Mouse (Mus musculus): Measurements from ENCODE around the gene Ccdc124. TPM values are rescaled to one million over a fixed set of nuclear protein-coding genes. Genes with fewer than 3 reads are reported as not detected.

Ccdc124 gene
- polyA plus RNA-seq (2015; fragmentation: Nextera tagmentation; extraction: Ambion mirVana): 157 and 162 TPM in 2 replicates

- Histone ChIP-seq H3K27ac (peak within 1 kb of the TSS; percentile 90), H3K9me3 (no peaks in the 10 kb centered on the region), H3K27me3 (0 out of 2 replicates have a peak, but pooled peaks cover 3% of the 10 kb centered on the region), H3K36me3 (no peaks in the 10 kb centered on the region), H3K4me2 (peak within 1 kb of the TSS; percentile 92), H3K4me3 (peak within 1 kb of the TSS; percentile 81), H3K4me1 (replicated peaks) (peaks cover 28% of the 10 kb centered on the region), H3K9ac (peak within 1 kb of the TSS; percentile 85)
- 1% methylated on average over 46 of the region's 46 CpGs for WGBS
- peak; percentile 83 for ATAC-seq (ENCODE audit: low FRiP score)
Measured at GRCm38 (mm10) chr8:70873364-70873985, at the start of gene Ccdc124. Gene Ccdc124 (minus strand): TSS chr8:70873935.

GRCm38 (mm10) chr8:70920049-70920922 lies 46.6 kb upstream of the Ccdc124 start:
- no peak for ATAC-seq (ENCODE audit: low FRiP score)
- 95% methylated on average over 9 of the region's 9 CpGs for WGBS
- Histone ChIP-seq H3K4me2 (no peak overlapping the region), H3K4me3 (no peak overlapping the region), H3K27me3 (no peaks in the 10 kb centered on the region), H3K4me1 (replicated peaks) (0 out of 2 replicates have a peak, but pooled peaks cover 3% of the 10 kb centered on the region), H3K9me3 (no peaks in the 10 kb centered on the region), H3K9ac (no peak overlapping the region), H3K27ac (no peak overlapping the region), H3K36me3 (peaks cover 64% of the 10 kb centered on the region)

GRCm38 (mm10) chr8:70914704-70915103 lies 41.0 kb upstream of the Ccdc124 start:
- no peaks in the 10 kb centered on the region for H3K9me3 ChIP-seq
- H3K4me3 ChIP-seq: no peak overlapping the region
- no peak for ATAC-seq (ENCODE audit: low FRiP score)

GRCm38 (mm10) chr8:70913523-70913922 lies 39.8 kb upstream of the Ccdc124 start:
- Histone ChIP-seq H3K4me2 (no peak overlapping the region), H3K36me3 (peaks cover 86% of the 10 kb centered on the region), H3K4me3 (no peak overlapping the region), H3K4me1 (replicated peaks) (0 out of 2 replicates have a peak, but pooled peaks cover 11% of the 10 kb centered on the region), H3K27me3 (no peaks in the 10 kb centered on the region), H3K27ac (no peak overlapping the region), H3K9me3 (no peaks in the 10 kb centered on the region), H3K9ac (no peak overlapping the region)
- WGBS: 94% methylated on average over 26 of the region's 26 CpGs
- no peak for ATAC-seq (ENCODE audit: low FRiP score)

More at GRCm38 (mm10) chr8:70914704-70915103, 41.0 kb upstream of the Ccdc124 start:
- Histone ChIP-seq H3K27ac (no peak overlapping the region), H3K36me3 (peaks cover 91% of the 10 kb centered on the region), H3K4me1 (replicated peaks) (0 out of 2 replicates have a peak, but pooled peaks cover 11% of the 10 kb centered on the region), H3K27me3 (no peaks in the 10 kb centered on the region), H3K4me2 (no peak overlapping the region), H3K9ac (0 out of 2 replicates have a peak overlapping the region, but pooled peaks have one; percentile 13)
- 92% methylated on average over 17 of the region's 17 CpGs for WGBS

- Histone ChIP-seq H3K36me3 (peaks cover 80% of the 10 kb centered on the region), H3K4me1 (replicated peaks) (0 out of 2 replicates have a peak, but pooled peaks cover 11% of the 10 kb centered on the region), H3K27me3 (no peaks in the 10 kb centered on the region), H3K9ac (no peak overlapping the region), H3K4me2 (no peak overlapping the region), H3K9me3 (no peaks in the 10 kb centered on the region), H3K4me3 (no peak overlapping the region), H3K27ac (no peak overlapping the region)
- WGBS: 93% methylated on average over 30 of the region's 30 CpGs
- no peak for ATAC-seq (ENCODE audit: low FRiP score)
Measured at GRCm38 (mm10) chr8:70912955-70913354, 39.2 kb upstream of the Ccdc124 start.

GRCm38 (mm10) chr8:70911596-70911995 lies 37.9 kb upstream of the Ccdc124 start:
- ATAC-seq (ENCODE audit: low FRiP score): no peak
- Histone ChIP-seq H3K36me3 (peaks cover 67% of the 10 kb centered on the region), H3K9me3 (no peaks in the 10 kb centered on the region), H3K4me2 (no peak overlapping the region), H3K27me3 (no peaks in the 10 kb centered on the region), H3K4me3 (no peak overlapping the region), H3K9ac (no peak overlapping the region), H3K27ac (no peak overlapping the region), H3K4me1 (replicated peaks) (peaks cover 24% of the 10 kb centered on the region)
- WGBS: 86% methylated on average over 5 of the region's 5 CpGs

GRCm38 (mm10) chr8:70907518-70907917 lies 33.8 kb upstream of the Ccdc124 start:
- Histone ChIP-seq H3K4me1 (replicated peaks) (peaks cover 28% of the 10 kb centered on the region), H3K9me3 (no peaks in the 10 kb centered on the region), H3K9ac (no peak overlapping the region), H3K27me3 (peaks cover 21% of the 10 kb centered on the region), H3K4me2 (no peak overlapping the region), H3K36me3 (peaks cover 26% of the 10 kb centered on the region), H3K27ac (no peak overlapping the region), H3K4me3 (no peak overlapping the region)
- no peak for ATAC-seq (ENCODE audit: low FRiP score)
- WGBS: 95% methylated on average over 2 of the region's 2 CpGs

GRCm38 (mm10) chr8:70905831-70906736 lies 32.3 kb upstream of the Ccdc124 start, which contains the start of gene Map1s:
Gene Map1s (plus strand): TSS chr8:70905932.
- peak; percentile 94 for ATAC-seq (ENCODE audit: low FRiP score)
- Histone ChIP-seq H3K4me2 (peak within 1 kb of the TSS; percentile 90), H3K4me3 (peak within 1 kb of the TSS; percentile 88), H3K4me1 (replicated peaks) (peaks cover 24% of the 10 kb centered on the region), H3K9ac (peak within 1 kb of the TSS; percentile 96), H3K9me3 (no peaks in the 10 kb centered on the region), H3K27ac (peak within 1 kb of the TSS; percentile 94), H3K27me3 (peaks cover 30% of the 10 kb centered on the region), H3K36me3 (peaks cover 12% of the 10 kb centered on the region)
- under 1% methylated on average over 64 of the region's 86 CpGs for WGBS

- H3K4me2 ChIP-seq: peak overlapping the region; percentile 90
- H3K4me3 ChIP-seq: peak overlapping the region; percentile 88
- ATAC-seq (ENCODE audit: low FRiP score): peak; percentile 62
- H3K36me3 ChIP-seq: peaks cover 6% of the 10 kb centered on the region; the same call in 1 of the 2 replicates
- H3K27ac ChIP-seq: peak overlapping the region; percentile 94
- H3K4me1 ChIP-seq (replicated peaks): peaks cover 22% of the 10 kb centered on the region
- no peaks in the 10 kb centered on the region for H3K9me3 ChIP-seq
- H3K27me3 ChIP-seq: peaks cover 30% of the 10 kb centered on the region
- 17% methylated on average over 8 of the region's 8 CpGs for WGBS
- peak overlapping the region; percentile 96 for H3K9ac ChIP-seq
Measured at GRCm38 (mm10) chr8:70905463-70905830, 31.7 kb upstream of the Ccdc124 start.

- peaks cover 30% of the 10 kb centered on the region for H3K27me3 ChIP-seq
- ATAC-seq (ENCODE audit: low FRiP score): no peak
- no peak overlapping the region for H3K27ac ChIP-seq
- H3K9ac ChIP-seq: no peak overlapping the region
- no peaks in the 10 kb centered on the region for H3K9me3 ChIP-seq
- peaks cover 22% of the 10 kb centered on the region for H3K4me1 ChIP-seq (replicated peaks)
- no peak overlapping the region for H3K4me2 ChIP-seq
- 67% methylated on average over 4 of the region's 4 CpGs for WGBS
- H3K4me3 ChIP-seq: no peak overlapping the region
- peaks cover 4% of the 10 kb centered on the region; the same call in 1 of the 2 replicates for H3K36me3 ChIP-seq
Measured at GRCm38 (mm10) chr8:70904532-70904931, 30.8 kb upstream of the Ccdc124 start.

GRCm38 (mm10) chr8:70903582-70903981 lies 29.8 kb upstream of the Ccdc124 start:
- Histone ChIP-seq H3K27ac (no peak overlapping the region), H3K9ac (no peak overlapping the region), H3K9me3 (no peaks in the 10 kb centered on the region), H3K36me3 (no peaks in the 10 kb centered on the region), H3K4me1 (replicated peaks) (peaks cover 23% of the 10 kb centered on the region), H3K4me2 (no peak overlapping the region), H3K4me3 (no peak overlapping the region), H3K27me3 (peaks cover 30% of the 10 kb centered on the region)
- ATAC-seq (ENCODE audit: low FRiP score): no peak

Measured in hindbrain, embryonic 13.5 days (tissue).